In the genomic region with DNA sequence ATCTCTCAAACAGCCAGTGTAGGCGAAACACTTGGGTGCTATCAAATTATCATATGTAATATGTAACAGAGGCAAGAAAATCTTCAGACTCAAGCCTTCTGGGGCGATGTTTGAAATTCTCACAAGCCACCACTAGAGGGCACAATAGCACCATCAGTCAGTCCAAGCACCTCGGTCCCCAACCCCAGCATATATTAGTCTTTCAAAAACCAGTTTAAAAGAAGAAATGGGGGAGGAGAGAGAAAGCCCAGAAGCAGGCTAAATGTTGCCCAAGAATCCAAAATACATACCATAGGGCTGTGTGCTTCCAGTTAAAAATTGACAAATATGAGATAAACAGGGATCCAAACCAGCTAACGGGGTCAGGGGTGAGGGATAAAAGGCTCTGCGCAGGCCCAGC, we compare ENCODE assay signal across 9 mouse cellular contexts. TPM values are rescaled to one million over a fixed set of nuclear protein-coding genes. Genes with fewer than 3 reads are reported as not detected.
A peak's percentile ranks its signal among the peaks of the same experiment; 100 is the strongest.
DNase-seq lines count a peak whose midpoint lies in the region; ATAC-seq and TF ChIP-seq lines count a peak whose summit lies in the region.
"Had no signal": no experiment of that assay in that cellular context is flagged by ENCODE, and none has a peak within 500 bp of the region (broad histone marks: within the 10 kb centered on the region; RNA-seq: fewer than 3 reads in every experiment).

No protein-coding gene starts in this region.

- H3K9me3 ChIP-seq in forebrain, embryonic 13.5 days (replicated peaks), result no peaks in the 10 kb centered on the region
- no peaks in the 10 kb centered on the region for H3K9me3 ChIP-seq in hindbrain, postnatal 0 days (ENCODE audit: low read length)
- H3K9me3 ChIP-seq in limb, embryonic 10.5 days (replicated peaks), result no peaks in the 10 kb centered on the region

- H3K27ac ChIP-seq in forebrain, embryonic 13.5 days, result no peak overlapping the region
- no peak overlapping the region for H3K27ac ChIP-seq in hindbrain, postnatal 0 days
- H3K27ac ChIP-seq in limb, embryonic 10.5 days, result no peak overlapping the region

- no peak overlapping the region for H3K9ac ChIP-seq in forebrain, embryonic 13.5 days
- H3K9ac ChIP-seq in hindbrain, postnatal 0 days (replicated peaks; ENCODE audit: low read length), result no peak overlapping the region

- no peak overlapping the region for H3K4me2 ChIP-seq in forebrain, embryonic 13.5 days
- H3K4me2 ChIP-seq in hindbrain, postnatal 0 days (ENCODE audit: low read depth, low read length), result no peak overlapping the region

- peak; percentile 90 for TF ChIP-seq CTCF in hindbrain, postnatal 0 days (IDR thresholded peaks at IDR 0.05; ENCODE audit: low read depth)

- H3K4me3 ChIP-seq in forebrain, embryonic 13.5 days, result no peak overlapping the region
- no peak overlapping the region for H3K4me3 ChIP-seq in hindbrain, postnatal 0 days (ENCODE audit: low read length)
- no peak overlapping the region for H3K4me3 ChIP-seq in limb, embryonic 10.5 days

- no peaks in the 10 kb centered on the region for H3K36me3 ChIP-seq in forebrain, embryonic 13.5 days (ENCODE audit: poor library complexity, severe bottlenecking)
- no peaks in the 10 kb centered on the region for H3K36me3 ChIP-seq in hindbrain, postnatal 0 days (ENCODE audit: insufficient read depth, low read length)
- no peaks in the 10 kb centered on the region for H3K36me3 ChIP-seq in limb, embryonic 10.5 days

- WGBS in forebrain, embryonic 13.5 days, result 36% methylated on average over 5 of the region's 5 CpGs
- 36% methylated on average over 5 of the region's 5 CpGs for WGBS in hindbrain, postnatal 0 days
- 39% methylated on average over 5 of the region's 5 CpGs for whole genome bisulfite sequencing in limb, embryonic 10.5 days

- H3K4me1 ChIP-seq in forebrain, embryonic 13.5 days, result peaks cover 13% of the 10 kb centered on the region; the same call in 1 of the 2 replicates
- no peaks in the 10 kb centered on the region for H3K4me1 ChIP-seq in hindbrain, postnatal 0 days (ENCODE audit: insufficient read depth, low read length)
- peaks cover 14% of the 10 kb centered on the region for H3K4me1 ChIP-seq in limb, embryonic 10.5 days

- peak; percentile 6; the same call in 1 of the 2 replicates for ATAC-seq in forebrain, embryonic 13.5 days
- no peak for ATAC-seq in hindbrain, postnatal 0 days

- DNase-seq in urinary bladder, postnatal 14 days (ENCODE audit: low spot score), result peak; percentile 67
- no peak for DNase-seq in urinary bladder, postnatal 10 days (ENCODE audit: low spot score)
- DNase-seq in brain, embryonic 18.5 days (ENCODE audit: low read depth, low spot score), result peak; percentile 69
- peak; percentile 89 for DNase-seq in hindbrain, postnatal 0 days (ENCODE audit: low spot score)
- DNase-seq in limb, embryonic 10.5 days (ENCODE audit: low spot score), result peak; percentile 74
- peak; percentile 95 for DNase-seq in retina, embryonic 14.5 days (ENCODE audit: low spot score)
- peak; percentile 71 for DNase-seq in thymus, postnatal 25 days

- no peaks in the 10 kb centered on the region for H3K27me3 ChIP-seq in forebrain, embryonic 13.5 days
- no peaks in the 10 kb centered on the region for H3K27me3 ChIP-seq in hindbrain, postnatal 0 days (ENCODE audit: insufficient read depth, low read length)
- H3K27me3 ChIP-seq in limb, embryonic 10.5 days (ENCODE audit: low read depth, poor library complexity, severe bottlenecking), result peaks cover 18% of the 10 kb centered on the region

RNA-seq across cellular contexts. Expression of gene Teddm1a, which starts 3.4 kb away (rescaled TPM):
- 0.15 TPM in 1 of 2 replicates, not detected in the other for polyA plus RNA-seq in forebrain, embryonic 13.5 days (2015; fragmentation: Nextera tagmentation; extraction: Ambion mirVana)
- total RNA-seq in hindbrain, postnatal 0 days (2014; rRNA removed), result not detected in 2 replicates
- not detected in 2 replicates for polyA plus RNA-seq in hindbrain, postnatal 0 days (2015; fragmentation: Nextera tagmentation; extraction: Ambion mirVana)
- not detected in 2 replicates for polyA plus RNA-seq in limb, embryonic 10.5 days (2016; fragmentation: Nextera tagmentation; extraction: Ambion mirVana)

RNA-seq across cellular contexts. Expression of gene Glul, which starts 4.8 kb away (rescaled TPM):
- 106 and 121 TPM in 2 replicates for polyA plus RNA-seq in forebrain, embryonic 13.5 days (2015; fragmentation: Nextera tagmentation; extraction: Ambion mirVana)
- total RNA-seq in hindbrain, postnatal 0 days (2014; rRNA removed), result 416 and 422 TPM in 2 replicates
- polyA plus RNA-seq in hindbrain, postnatal 0 days (2015; fragmentation: Nextera tagmentation; extraction: Ambion mirVana), result 308 and 349 TPM in 2 replicates
- polyA plus RNA-seq in limb, embryonic 10.5 days (2016; fragmentation: Nextera tagmentation; extraction: Ambion mirVana), result 122 and 125 TPM in 2 replicates

RNA-seq across cellular contexts. Expression of gene Teddm2, which starts 5.0 kb away (rescaled TPM):
- polyA plus RNA-seq in forebrain, embryonic 13.5 days (2015; fragmentation: Nextera tagmentation; extraction: Ambion mirVana), result 1.0 and 1.3 TPM in 2 replicates
- total RNA-seq in hindbrain, postnatal 0 days (2014; rRNA removed), result 0.72 and 1.6 TPM in 2 replicates
- polyA plus RNA-seq in hindbrain, postnatal 0 days (2015; fragmentation: Nextera tagmentation; extraction: Ambion mirVana), result 1.4 and 1.6 TPM in 2 replicates
- 0.69 and 0.74 TPM in 2 replicates for polyA plus RNA-seq in limb, embryonic 10.5 days (2016; fragmentation: Nextera tagmentation; extraction: Ambion mirVana)

RNA-seq across cellular contexts. Expression of gene Teddm1b, which starts 20.8 kb away (rescaled TPM):
- polyA plus RNA-seq in forebrain, embryonic 13.5 days (2015; fragmentation: Nextera tagmentation; extraction: Ambion mirVana), result 0.97 and 1.3 TPM in 2 replicates
- not detected in 2 replicates for total RNA-seq in hindbrain, postnatal 0 days (2014; rRNA removed)
- polyA plus RNA-seq in hindbrain, postnatal 0 days (2015; fragmentation: Nextera tagmentation; extraction: Ambion mirVana), result 0.11 and 0.23 TPM in 2 replicates
- polyA plus RNA-seq in limb, embryonic 10.5 days (2016; fragmentation: Nextera tagmentation; extraction: Ambion mirVana), result 0.64 and 2.1 TPM in 2 replicates
- polyA plus RNA-seq: large intestine, adult 2 months had no signal

RNA-seq across cellular contexts. Expression of gene Rgsl1, which starts 51.0 kb away (rescaled TPM):
- 0.05 and 0.19 TPM in 2 replicates for polyA plus RNA-seq in forebrain, embryonic 13.5 days (2015; fragmentation: Nextera tagmentation; extraction: Ambion mirVana)
- total RNA-seq in hindbrain, postnatal 0 days (2014; rRNA removed), result 0.14 and 0.37 TPM in 2 replicates
- 0.31 and 0.37 TPM in 2 replicates for polyA plus RNA-seq in hindbrain, postnatal 0 days (2015; fragmentation: Nextera tagmentation; extraction: Ambion mirVana)
- polyA plus RNA-seq in limb, embryonic 10.5 days (2016; fragmentation: Nextera tagmentation; extraction: Ambion mirVana), result not detected in 2 replicates
